Mouse (Mus musculus) hindbrain, embryonic 16.5 days (tissue): ENCODE measurements at regions not wholly inside any gene's neighbourhood (a gene's known extent, or its start where the extent isn't known, plus 50 kb on each side); places are given as distances from the start of the nearest gene placed in this dataset.
"Not testable (repeated sequence)": the region's sequence is repeated elsewhere in the genome, so short reads cannot be mapped to it uniquely, and the experiment has no call there.

Experiments
- ATAC-seq: fragments of 200-750 bp; cut with Nextera tagmentation; 2 replicates; pipeline ENCODE4 v1.8.0; 2017; ENCODE audit warnings: moderate TSS enrichment, moderate library complexity
- H3K27ac ChIP-seq: fragments of 300-500 bp; sonication (generic); 2 replicates; pipeline ENCODE4 v1.5.1; 2014; ENCODE audit warnings: low read depth, mild to moderate bottlenecking, control low read depth, low read length, moderate library complexity
- H3K27me3 ChIP-seq: fragments of 300-500 bp; sonication (generic); replicated peaks from 2 replicates; pipeline ENCODE4 v1.6.1; 2014; ENCODE audit warnings: low read length; ENCODE audit not compliant: control insufficient read depth, insufficient read depth
- H3K36me3 ChIP-seq: fragments of 300-500 bp; sonication (generic); 2 replicates; pipeline ENCODE4 v1.6.1; 2014; ENCODE audit warnings: mild to moderate bottlenecking, low read length, moderate library complexity, mixed read lengths; ENCODE audit not compliant: control insufficient read depth, insufficient read depth
- H3K4me1 ChIP-seq: fragments of 300-500 bp; sonication (generic); 2 replicates; pipeline ENCODE4 v1.6.1; 2014; ENCODE audit warnings: low read depth, low read length; ENCODE audit not compliant: control insufficient read depth, insufficient read depth
- H3K4me2 ChIP-seq: fragments of 300-500 bp; sonication (generic); 2 replicates; pipeline ENCODE4 v1.6.1; 2014; ENCODE audit warnings: mild to moderate bottlenecking, low read length, control low read depth, moderate library complexity
- H3K4me3 ChIP-seq: fragments of 300-500 bp; sonication (generic); 2 replicates; pipeline ENCODE4 v1.5.1; 2014; ENCODE audit warnings: mild to moderate bottlenecking, low read length, control low read depth, moderate library complexity
- H3K9ac ChIP-seq: fragments of 300-500 bp; sonication (generic); 2 replicates; pipeline ENCODE4 v1.6.1; 2014; ENCODE audit warnings: low read depth, mild to moderate bottlenecking, control low read depth, low read length, moderate library complexity
- H3K9me3 ChIP-seq: fragments of 300-500 bp; sonication (generic); 2 replicates; pipeline ENCODE4 v1.6.1; 2014; ENCODE audit warnings: mild to moderate bottlenecking, low read length, moderate library complexity; ENCODE audit not compliant: control insufficient read depth
- WGBS: fragments of 180-500 bp; shearing (Covaris S2); extraction: QIAGEN DNeasy Blood & Tissue Kit; methylation state at CpG from one replicate; pipeline ENCODE4 v1.1.7; 2014; 5-methylcytosine and 5-hydroxymethylcytosine counted together

DNA sequence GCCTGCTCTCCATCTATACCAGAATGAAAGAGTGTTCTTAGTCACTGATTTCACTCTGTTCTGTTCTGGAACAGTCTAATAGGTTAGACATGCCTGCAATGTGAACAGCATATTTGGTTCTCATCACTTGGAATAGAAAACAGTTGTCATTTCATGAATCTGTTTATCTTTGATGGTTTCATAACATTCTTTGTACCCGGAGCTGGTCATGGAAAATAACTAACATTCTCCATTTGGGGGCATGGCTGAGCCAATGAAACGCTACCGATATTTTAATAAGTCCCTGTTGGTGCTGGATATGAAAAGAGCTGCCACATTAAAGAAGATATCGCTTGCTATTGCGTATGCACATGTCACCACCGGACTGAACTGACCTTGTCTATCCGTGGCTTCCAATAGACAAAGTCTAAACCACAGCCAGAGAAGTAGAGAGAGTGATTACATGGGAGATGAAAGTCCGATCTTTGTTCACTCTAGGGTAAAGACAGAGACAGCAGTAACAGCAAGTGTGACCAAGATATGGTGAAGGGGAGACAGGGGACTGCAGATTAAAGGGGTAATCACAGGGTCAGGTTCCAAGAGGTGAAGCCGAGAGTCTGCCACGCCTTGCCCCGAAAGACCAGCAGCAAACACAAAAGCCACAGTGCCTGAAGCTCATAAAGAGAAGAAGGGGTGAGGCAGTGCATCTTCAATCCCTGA is 124.5 kb upstream of the Nebl start:
- Histone ChIP-seq H3K36me3 (no peaks in the 10 kb centered on the region), H3K9me3 (no peaks in the 10 kb centered on the region), H3K27ac (no peak overlapping the region), H3K4me1 (peaks cover 17% of the 10 kb centered on the region), H3K4me2 (no peak overlapping the region), H3K9ac (no peak overlapping the region), H3K27me3 (no peaks in the 10 kb centered on the region), H3K4me3 (no peak overlapping the region)
- WGBS = 84% methylated on average over 11 of the region's 11 CpGs
- ATAC-seq = no peak

DNA sequence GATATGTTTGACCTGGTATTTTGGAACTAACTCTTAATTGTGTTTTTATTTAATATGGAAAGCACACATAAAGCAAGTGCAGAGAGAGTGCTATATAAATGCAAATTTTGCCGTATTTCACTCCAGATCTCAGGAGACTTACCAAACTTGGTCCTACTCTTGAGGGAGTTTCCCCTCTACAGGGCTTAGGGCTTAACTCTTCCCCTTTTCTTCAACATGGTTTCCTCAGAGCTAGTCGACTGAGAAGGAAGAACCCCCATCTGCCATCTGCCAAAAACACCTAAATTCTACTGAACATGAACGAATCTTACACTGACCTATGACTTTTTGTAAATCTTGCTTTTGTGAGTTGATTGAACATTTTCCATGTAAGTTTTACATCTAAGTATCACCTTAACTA is 122.8 kb upstream of the Nebl start:
- no peaks in the 10 kb centered on the region for H3K9me3 ChIP-seq
- 36% methylated on average over 3 of the region's 3 CpGs for WGBS

DNA sequence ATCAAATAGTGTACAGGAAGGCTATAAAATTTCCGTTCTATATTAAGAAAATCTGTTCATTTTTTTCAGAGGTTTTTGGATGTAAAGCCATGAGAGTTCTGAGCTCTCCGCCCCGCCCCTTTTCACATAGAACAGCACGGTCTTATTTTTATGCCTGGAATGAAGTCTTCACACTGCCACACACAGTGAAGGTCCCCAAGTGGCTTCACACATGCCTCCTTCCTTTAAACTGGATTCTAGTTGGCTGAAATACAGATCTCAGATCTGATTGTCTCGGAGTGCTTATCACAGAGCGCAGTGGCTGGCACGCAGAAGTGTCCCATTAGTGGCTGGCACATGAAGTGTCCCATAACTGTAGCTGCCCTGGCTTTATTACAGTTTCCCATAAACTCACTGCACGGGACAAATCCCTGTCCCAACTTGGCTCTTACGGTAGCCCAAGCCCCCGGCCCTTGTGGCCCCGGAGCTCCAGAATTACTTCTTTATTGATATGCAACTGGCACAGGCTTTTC is 122.3 kb upstream of the Nebl start:
- ATAC-seq = peak; percentile 46; the same call in 1 of the 2 replicates
- Histone ChIP-seq H3K36me3 (no peaks in the 10 kb centered on the region), H3K9me3 (no peaks in the 10 kb centered on the region), H3K4me2 (peak overlapping the region; percentile 58), H3K4me1 (peaks cover 15% of the 10 kb centered on the region; the same call in 1 of the 2 replicates), H3K27ac (no peak overlapping the region), H3K27me3 (no peaks in the 10 kb centered on the region), H3K4me3 (no peak overlapping the region), H3K9ac (no peak overlapping the region)
- 25% methylated on average over 11 of the region's 11 CpGs for WGBS

More for the DNA sequence above, 122.8 kb upstream of the Nebl start:
- H3K27me3 ChIP-seq = no peaks in the 10 kb centered on the region
- no peak overlapping the region for H3K27ac ChIP-seq
- no peak overlapping the region for H3K4me3 ChIP-seq
- no peak overlapping the region for H3K9ac ChIP-seq
- H3K36me3 ChIP-seq = no peaks in the 10 kb centered on the region
- peaks cover 15% of the 10 kb centered on the region; the same call in 1 of the 2 replicates for H3K4me1 ChIP-seq
- no peak overlapping the region for H3K4me2 ChIP-seq
- ATAC-seq = no peak

DNA sequence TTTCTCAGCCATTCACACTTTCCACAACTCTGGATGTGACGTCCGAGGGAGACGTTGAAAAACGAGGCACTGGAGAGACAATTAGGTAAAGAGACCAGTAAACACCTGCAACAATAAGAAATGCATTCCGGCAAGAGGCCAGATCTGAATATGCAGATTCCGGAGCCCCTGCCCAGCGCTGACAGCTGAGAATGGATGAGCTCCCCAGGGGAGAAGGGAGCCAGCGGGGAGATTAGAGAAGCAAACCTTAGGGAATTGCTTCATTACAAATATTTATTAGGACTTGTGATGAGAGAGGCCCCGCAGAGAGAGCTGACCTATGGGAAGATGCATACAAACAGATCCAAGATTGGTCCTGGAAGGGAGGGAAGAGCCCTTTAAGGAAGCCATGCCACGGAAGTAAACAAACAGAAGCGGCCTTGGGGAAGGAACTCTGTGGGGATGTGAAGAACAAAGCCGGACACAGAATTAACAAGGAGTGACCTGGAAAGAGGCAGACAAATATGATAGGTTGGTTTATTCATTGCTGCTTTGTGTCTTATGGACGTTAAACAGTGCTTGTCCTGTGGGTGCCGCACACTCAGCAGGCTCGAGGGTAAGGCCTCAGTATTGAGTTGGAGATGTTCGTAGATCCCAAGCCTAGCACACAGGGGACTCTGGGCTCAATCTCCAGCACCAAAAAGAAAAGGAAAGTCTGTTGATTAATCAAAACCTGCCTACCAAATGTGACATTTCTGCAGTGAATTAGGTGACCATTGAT is 121.7 kb upstream of the Nebl start:
- peak; percentile 44; the same call in 1 of the 2 replicates for ATAC-seq
- Histone ChIP-seq H3K9me3 (no peaks in the 10 kb centered on the region), H3K27me3 (no peaks in the 10 kb centered on the region), H3K27ac (no peak overlapping the region), H3K4me1 (peaks cover 15% of the 10 kb centered on the region; the same call in 1 of the 2 replicates), H3K9ac (0 out of 2 replicates have a peak overlapping the region, but pooled peaks have one; percentile 4), H3K36me3 (no peaks in the 10 kb centered on the region), H3K4me2 (peak overlapping the region; percentile 58), H3K4me3 (peak overlapping the region; percentile 25)
- WGBS = 4% methylated on average over 16 of the region's 16 CpGs

DNA sequence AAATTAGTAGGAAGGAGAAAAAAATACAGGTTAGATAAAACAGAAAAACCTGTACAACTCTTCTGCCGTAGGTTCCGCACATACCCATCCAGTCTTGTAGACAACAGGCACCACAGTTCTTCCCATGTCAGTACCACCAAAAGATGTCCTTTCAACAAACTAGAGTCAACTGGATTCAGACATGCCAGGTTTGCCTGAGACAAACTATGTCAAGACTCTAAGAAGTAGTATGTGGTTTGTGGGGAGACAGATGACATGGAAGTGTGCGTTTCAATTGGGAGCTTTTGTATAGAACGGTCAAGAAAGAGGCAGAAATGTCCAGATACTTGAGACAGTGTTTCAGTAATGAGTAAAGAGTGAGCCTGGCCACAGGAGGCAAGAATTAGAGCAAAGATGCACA is 119.5 kb upstream of the Nebl start:
- Histone ChIP-seq H3K4me2 (no peak overlapping the region), H3K27me3 (no peaks in the 10 kb centered on the region), H3K4me1 (peaks cover 15% of the 10 kb centered on the region; the same call in 1 of the 2 replicates), H3K4me3 (no peak overlapping the region), H3K9ac (no peak overlapping the region), H3K27ac (no peak overlapping the region), H3K9me3 (no peaks in the 10 kb centered on the region), H3K36me3 (no peaks in the 10 kb centered on the region)
- WGBS = 96% methylated on average over 4 of the region's 4 CpGs
- ATAC-seq = no peak

DNA sequence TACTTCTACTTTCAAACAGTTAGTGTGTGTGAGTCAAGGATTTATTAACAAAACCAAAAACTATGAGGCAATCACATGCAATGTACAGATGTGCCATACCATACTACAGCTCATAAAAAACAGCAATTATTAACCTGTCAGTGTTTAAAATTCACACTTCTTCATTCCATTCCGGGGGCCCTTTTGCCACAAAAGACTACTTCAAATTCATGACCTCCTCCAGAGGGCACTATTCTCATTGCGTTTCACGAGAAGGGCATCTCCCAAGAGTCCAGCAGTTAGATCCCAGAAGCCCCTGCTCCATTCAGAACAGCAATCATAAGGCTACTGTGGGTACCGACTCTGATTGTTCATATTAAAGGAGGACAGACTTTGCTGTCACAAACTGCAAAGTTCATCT is 118.0 kb upstream of the Nebl start:
- no peak for ATAC-seq
- WGBS = 32% methylated on average over 4 of the region's 4 CpGs
- no peak overlapping the region for H3K4me3 ChIP-seq
- no peaks in the 10 kb centered on the region for H3K9me3 ChIP-seq
- no peaks in the 10 kb centered on the region for H3K36me3 ChIP-seq
- H3K4me1 ChIP-seq = peaks cover 15% of the 10 kb centered on the region; the same call in 1 of the 2 replicates
- no peaks in the 10 kb centered on the region for H3K27me3 ChIP-seq
- H3K4me2 ChIP-seq = no peak overlapping the region
- no peak overlapping the region for H3K27ac ChIP-seq
- H3K9ac ChIP-seq = no peak overlapping the region

DNA sequence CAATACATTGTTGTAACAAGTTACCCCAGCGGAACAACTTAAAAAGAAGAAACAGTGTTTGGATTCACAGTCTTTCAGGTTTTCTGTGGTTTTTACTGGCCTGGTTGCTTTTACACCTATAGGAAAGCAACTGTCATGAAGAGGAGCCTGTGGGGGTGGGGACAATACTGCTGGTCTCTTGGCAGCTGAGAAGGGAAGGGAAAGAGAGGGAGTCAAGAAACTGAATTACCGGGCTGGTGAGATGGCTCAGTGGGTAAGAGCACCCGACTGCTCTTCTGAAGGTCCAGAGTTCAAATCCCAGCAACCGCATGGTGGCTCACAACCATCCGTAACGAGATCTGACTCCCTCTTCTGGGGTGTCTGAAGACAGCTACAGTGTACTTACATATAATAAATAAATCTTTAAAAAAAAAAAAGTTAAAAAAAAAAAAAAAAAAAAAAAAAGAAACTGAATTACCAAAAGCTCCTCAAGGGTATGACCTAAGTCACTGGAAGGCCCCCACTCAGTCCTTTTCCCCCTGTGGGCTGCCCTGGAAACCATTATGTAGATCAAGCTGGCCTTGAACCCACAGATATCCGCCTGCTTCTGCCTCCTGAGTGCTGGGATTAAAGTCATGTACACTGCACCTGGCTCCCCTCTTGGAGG is 114.3 kb upstream of the Nebl start:
- not testable (repeated sequence) for H3K27me3 ChIP-seq, H3K9ac ChIP-seq, H3K4me2 ChIP-seq, ATAC-seq, H3K4me1 ChIP-seq, H3K9me3 ChIP-seq, H3K27ac ChIP-seq, H3K4me3 ChIP-seq, H3K36me3 ChIP-seq
- 91% methylated on average over 5 of the region's 7 CpGs for WGBS

DNA sequence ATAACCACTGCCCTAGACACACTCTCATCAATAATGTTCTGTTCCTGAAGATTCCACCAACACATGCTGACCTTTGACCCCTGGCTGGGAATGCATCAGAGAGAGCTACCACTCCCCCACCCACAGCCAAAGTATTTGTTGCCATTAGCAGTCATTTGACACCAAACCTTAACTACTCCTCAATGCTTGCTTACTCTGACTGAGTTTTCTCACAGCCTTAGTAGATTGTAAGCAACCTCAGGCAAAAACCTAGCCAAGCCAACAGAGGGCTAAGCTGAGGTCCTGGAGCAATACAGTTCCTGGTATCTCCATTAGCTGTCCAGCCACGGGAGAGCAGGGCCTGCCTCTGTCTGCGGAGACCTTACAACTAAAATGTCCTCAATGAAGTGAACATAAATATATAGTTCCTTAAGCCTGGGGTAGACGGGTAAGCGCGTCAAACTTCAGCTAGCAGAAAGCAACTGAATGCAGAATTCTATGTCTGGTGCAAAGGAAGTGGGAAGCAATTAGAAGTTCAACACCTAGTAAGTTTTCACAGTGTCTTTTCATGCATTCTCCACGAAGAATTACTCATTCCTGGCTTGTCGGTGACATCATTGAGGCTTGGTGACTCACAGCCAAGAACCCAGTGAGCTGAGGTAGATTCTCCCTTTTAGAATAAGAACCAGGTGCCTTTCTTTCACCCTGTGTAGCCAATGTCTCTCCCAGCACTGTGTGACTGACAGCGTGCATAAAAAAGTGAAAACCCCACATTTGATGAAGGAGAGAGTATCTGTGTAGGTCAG is 113.6 kb upstream of the Nebl start:
- H3K4me2 ChIP-seq = no peak overlapping the region
- peaks cover 2% of the 10 kb centered on the region for H3K4me1 ChIP-seq
- WGBS = 84% methylated on average over 8 of the region's 8 CpGs
- no peak overlapping the region for H3K4me3 ChIP-seq
- no peaks in the 10 kb centered on the region for H3K9me3 ChIP-seq
- no peak overlapping the region for H3K9ac ChIP-seq
- no peaks in the 10 kb centered on the region for H3K36me3 ChIP-seq
- H3K27ac ChIP-seq = no peak overlapping the region
- no peak for ATAC-seq
- H3K27me3 ChIP-seq = no peaks in the 10 kb centered on the region
